Mouse (Mus musculus) neural tube, embryonic 14.5 days (tissue): Measurements from ENCODE around the gene Zfp385a. TPM values are rescaled to one million over a fixed set of nuclear protein-coding genes. Genes with fewer than 3 reads are reported as not detected.
A peak's percentile ranks its signal among the peaks of the same experiment; 100 is the strongest.

Experiments
- ATAC-seq: fragments of 200-750 bp; cut with Nextera tagmentation; 2 replicates; pipeline ENCODE4 v1.8.0; 2017; ENCODE audit warnings: low read depth, mild to moderate bottlenecking, moderate TSS enrichment, moderate library complexity
- H3K27ac ChIP-seq: fragments of 300-500 bp; sonication (generic); 2 replicates; pipeline ENCODE4 v1.5.1; 2014; ENCODE audit warnings: low read depth, mild to moderate bottlenecking, control low read depth, low read length, moderate library complexity, mixed read lengths
- H3K27me3 ChIP-seq: fragments of 300-500 bp; sonication (generic); 2 replicates; pipeline ENCODE4 v1.6.1; 2014; ENCODE audit warnings: low read length; ENCODE audit not compliant: control insufficient read depth, insufficient read depth
- H3K36me3 ChIP-seq: fragments of 300-500 bp; sonication (generic); 2 replicates; pipeline ENCODE4 v1.6.1; 2014; ENCODE audit warnings: low read length, mixed read lengths; ENCODE audit not compliant: control insufficient read depth, insufficient read depth
- H3K4me1 ChIP-seq: fragments of 300-500 bp; sonication (generic); 2 replicates; pipeline ENCODE4 v1.6.1; 2014; ENCODE audit warnings: low read length; ENCODE audit not compliant: control insufficient read depth, insufficient read depth
- H3K4me2 ChIP-seq: fragments of 300-500 bp; sonication (generic); 2 replicates; pipeline ENCODE4 v1.6.1; 2014; ENCODE audit warnings: mild to moderate bottlenecking, low read depth, low read length, control low read depth
- H3K4me3 ChIP-seq: fragments of 300-500 bp; sonication (generic); 2 replicates; pipeline ENCODE4 v1.5.1; 2014; ENCODE audit warnings: low read depth, low read length, control low read depth, mixed read lengths
- H3K9ac ChIP-seq: fragments of 300-500 bp; sonication (generic); replicated peaks from 2 replicates; pipeline ENCODE4 v1.6.1; 2014; ENCODE audit warnings: low read depth, mild to moderate bottlenecking, control low read depth, low read length, mixed read lengths
- H3K9me3 ChIP-seq: fragments of 300-500 bp; sonication (generic); 2 replicates; pipeline ENCODE4 v1.6.1; 2016; ENCODE audit warnings: low read length; ENCODE audit not compliant: control insufficient read depth
- WGBS: fragments of 180-500 bp; shearing (Covaris S2); extraction: QIAGEN DNeasy Blood & Tissue Kit; methylation state at CpG from one replicate; pipeline ENCODE4 v1.1.7; 2014; 5-methylcytosine and 5-hydroxymethylcytosine counted together
- microRNA counts: library from miRNA; unstranded; fragments of <30 nt; microRNA quantifications from one replicate; lab custom pipeline; 2016
- microRNA-seq: library from miRNA; unstranded; fragments of <30 nt; microRNA quantifications from one replicate; pipeline ENCODE4, GENCODE M21; 2016
- polyA plus RNA-seq: library from polyadenylated mRNA; unstranded; fragments of >200 nt; fragmentation: Nextera tagmentation; extraction: Ambion mirVana; gene quantifications from 2 replicates; pipeline ENCODE4 v1.2.1, GENCODE M21; 2014

Gene Zfp385a
- polyA plus RNA-seq, 1 experiment from 2014 or later = 20.7 TPM

GRCm38 (mm10) chr15:103272419-103273279 is 67.2 kb downstream of the Zfp385a start, which contains the start of gene Copz1:
Copz1 (plus strand) TSS chr15:103272714.
- Histone ChIP-seq H3K9me3 (no peaks in the 10 kb centered on the region), H3K4me2 (peak within 1 kb of the TSS; percentile 73), H3K4me3 (peak within 1 kb of the TSS; percentile 51), H3K27ac (peak within 1 kb of the TSS; percentile 34; the same call in 1 of the 2 replicates), H3K36me3 (no peaks in the 10 kb centered on the region), H3K4me1 (peaks cover 23% of the 10 kb centered on the region), H3K27me3 (no peaks in the 10 kb centered on the region), H3K9ac (peak within 1 kb of the TSS; percentile 59)
- WGBS = under 1% methylated on average over 38 of the region's 38 CpGs
- peak; percentile 99 for ATAC-seq

- 87% methylated on average over 4 of the region's 4 CpGs for WGBS
- Histone ChIP-seq H3K27me3 (no peaks in the 10 kb centered on the region), H3K4me3 (no peak overlapping the region), H3K9me3 (no peaks in the 10 kb centered on the region), H3K4me2 (no peak overlapping the region), H3K4me1 (peaks cover 7% of the 10 kb centered on the region; the same call in 1 of the 2 replicates), H3K27ac (no peak overlapping the region), H3K9ac (no peak overlapping the region), H3K36me3 (no peaks in the 10 kb centered on the region)
- ATAC-seq = no peak
Measured at GRCm38 (mm10) chr15:103268903-103269302, 71.0 kb downstream of the Zfp385a start.

GRCm38 (mm10) chr15:103264794-103265193 is 75.1 kb downstream of the Zfp385a start:
- Histone ChIP-seq H3K4me1 (no peaks in the 10 kb centered on the region), H3K36me3 (no peaks in the 10 kb centered on the region), H3K9ac (no peak overlapping the region), H3K4me2 (no peak overlapping the region), H3K9me3 (no peaks in the 10 kb centered on the region), H3K4me3 (no peak overlapping the region), H3K27me3 (no peaks in the 10 kb centered on the region), H3K27ac (no peak overlapping the region)
- 90% methylated on average over 2 of the region's 2 CpGs for WGBS
- ATAC-seq = no peak

MicroRNA genes within 50 kb of the gene (microRNA counts, 519-probe panel; counts per million panel counts)
- 4,897 counts per million, percentile 68 among the panel's probes with 10 or more counts for microRNA mmu-miR-148b (lab: Ali Mortazavi, UCI)

Small RNAs within 50 kb of the gene (microRNA-seq; reads per million reads assigned to microRNA genes)
- gene Mir148b = 310 reads per million, percentile 62 among the genes with 10 or more reads in this experiment
- gene Mir6963 = not detected

Other genes starting within 250 kb of the Zfp385a start
- gene Smug1, start 173.0 kb downstream of the Zfp385a start, polyA plus RNA-seq = 19.2 and 28.0 TPM in 2 replicates
- 132 and 143 TPM in 2 replicates for gene Cbx5, start 100.3 kb downstream of the Zfp385a start, polyA plus RNA-seq
- gene Hnrnpa1, start 99.7 kb downstream of the Zfp385a start, polyA plus RNA-seq = 635 and 713 TPM in 2 replicates
- 1.9 and 2.0 TPM in 2 replicates for gene Nfe2, start 81.7 kb downstream of the Zfp385a start, polyA plus RNA-seq
- gene Copz1, start 67.4 kb downstream of the Zfp385a start, polyA plus RNA-seq = 195 and 216 TPM in 2 replicates
- gene Gpr84, start 29.5 kb downstream of the Zfp385a start, polyA plus RNA-seq = 0.35 and 0.40 TPM in 2 replicates
- gene Itga5, start 26.7 kb upstream of the Zfp385a start, polyA plus RNA-seq = 3.8 and 7.4 TPM in 2 replicates
- gene Gtsf1, start 90.4 kb upstream of the Zfp385a start, polyA plus RNA-seq = not detected in 2 replicates
- not detected in 2 replicates for gene Gtsf2, start 108.4 kb upstream of the Zfp385a start, polyA plus RNA-seq
- gene Nckap1l, start 113.7 kb upstream of the Zfp385a start, polyA plus RNA-seq = 1.5 and 2.0 TPM in 2 replicates
- gene Pde1b, start 162.9 kb upstream of the Zfp385a start, polyA plus RNA-seq = 99.0 and 99.6 TPM in 2 replicates
- gene Ppp1r1a, start 197.9 kb upstream of the Zfp385a start, polyA plus RNA-seq = 98.6 and 110 TPM in 2 replicates
- gene Glycam1, start 225.0 kb upstream of the Zfp385a start, polyA plus RNA-seq = not detected in 2 replicates